Mouse (Mus musculus): ENCODE data around the gene Omd.
"Not testable (repeated sequence)": the region's sequence is repeated elsewhere in the genome, so short reads cannot be mapped to it uniquely, and the experiment has no call there.

Gene Omd

GRCm38 (mm10) chr13:49581541-49582530, at the start of gene Omd:
Gene Omd, plus strand, starts transcription at chr13:49582462.
- DNase-seq (ENCODE audit: low read depth, low spot score): no peak

- DNase-seq (ENCODE audit: low read depth, low spot score): no peak
Observed at GRCm38 (mm10) chr13:49536946-49537345, 45.3 kb upstream of the Omd start.

GRCm38 (mm10) chr13:49538693-49539092, 43.6 kb upstream of the Omd start:
- DNase-seq (ENCODE audit: low read depth, low spot score): no peak

DNA sequence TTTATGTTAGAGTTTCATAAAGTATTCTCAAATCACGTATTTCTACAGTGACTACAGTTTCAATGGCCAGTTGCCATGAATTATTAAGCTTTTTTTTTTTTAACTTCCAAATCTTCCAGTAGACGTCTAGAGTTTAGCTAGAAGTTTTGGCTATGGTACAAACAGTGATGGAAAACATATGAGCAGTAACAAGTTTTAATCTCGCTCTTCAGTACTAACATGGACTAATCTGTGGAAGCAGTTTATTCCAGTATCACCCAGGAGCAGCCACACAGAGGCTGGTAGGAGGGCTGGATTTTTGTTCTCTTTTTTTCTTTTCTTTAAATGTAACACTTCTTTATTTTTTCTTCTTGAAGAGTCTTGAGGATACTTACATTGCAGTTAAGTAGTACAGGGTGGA, 38.0 kb upstream of the Omd start, which contains the start of gene Aspn:
Aspn (plus strand) TSS at position 165 of the 400 bp plus-strand sequence.
- no peak for DNase-seq (ENCODE audit: low read depth, low spot score)

- no peak for DNase-seq (ENCODE audit: low read depth, low spot score)
Observed at GRCm38 (mm10) chr13:49545646-49546045, 36.6 kb upstream of the Omd start.

DNA sequence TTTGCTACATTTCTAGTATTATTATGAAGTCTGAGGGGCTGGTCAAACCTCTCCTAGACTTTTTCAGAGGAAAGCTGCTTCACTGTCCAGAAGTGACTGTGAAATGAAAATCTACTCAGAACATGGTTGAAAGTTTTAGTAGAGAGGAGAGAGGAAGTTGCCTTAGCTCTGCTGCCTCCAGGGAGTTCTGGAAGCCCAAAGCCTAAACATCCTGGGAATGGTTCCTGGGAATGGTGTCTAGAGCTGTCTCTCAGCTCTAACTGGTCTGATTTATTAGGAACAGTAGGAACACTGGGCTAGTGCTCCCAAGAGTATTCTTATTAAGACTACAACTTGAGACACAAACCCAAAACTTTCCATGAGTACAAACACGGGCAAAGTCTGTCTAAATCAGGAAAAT, 35.7 kb upstream of the Omd start:
- no peak for DNase-seq (ENCODE audit: low read depth, low spot score)

DNA sequence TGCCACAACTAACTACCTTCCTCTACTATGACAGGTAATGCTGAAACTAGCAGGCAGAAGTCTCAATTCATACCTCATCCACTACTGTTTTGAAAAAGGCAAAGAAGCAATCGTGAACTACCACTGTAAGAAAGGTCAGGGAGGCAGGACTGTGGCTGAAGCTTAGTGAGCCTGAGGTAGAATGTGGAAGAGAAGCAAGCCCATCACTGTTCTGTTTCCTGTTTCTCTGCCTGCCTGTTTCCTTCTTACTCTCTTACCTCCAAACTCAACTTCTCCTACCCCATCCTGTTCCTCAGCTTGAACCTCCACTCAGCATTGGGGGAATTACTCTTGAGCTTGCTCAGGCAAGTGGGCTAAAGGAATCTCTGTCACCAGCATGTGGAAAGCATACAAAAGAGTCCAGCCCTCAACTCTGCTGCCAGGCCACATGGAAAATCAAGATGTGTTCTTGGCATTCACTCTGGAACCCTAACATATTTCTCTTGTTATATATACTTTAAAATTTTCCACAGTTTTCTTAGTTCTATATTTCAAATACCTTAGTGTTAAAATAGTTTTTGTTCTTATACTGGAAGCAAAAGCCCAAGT, 34.6 kb upstream of the Omd start:
- DNase-seq (ENCODE audit: low read depth, low spot score): no peak

DNA sequence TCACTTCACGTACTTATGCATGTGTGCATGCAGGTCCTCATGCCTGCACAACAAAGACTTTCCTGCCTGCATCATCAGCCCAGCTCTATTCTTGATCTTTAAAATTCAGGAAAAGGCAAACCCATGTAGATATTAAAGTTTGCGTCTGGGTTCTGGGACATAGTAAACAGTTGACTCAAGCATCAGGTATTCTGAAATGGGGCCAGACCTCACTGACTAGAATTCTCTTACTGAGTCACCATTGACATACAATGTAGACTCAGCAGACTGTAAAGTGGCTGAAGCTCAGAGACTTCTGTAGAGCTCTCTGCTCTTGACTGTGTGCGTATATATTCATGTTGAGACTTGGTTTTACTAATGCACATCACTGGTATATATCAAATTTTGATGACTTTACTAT, 32.6 kb upstream of the Omd start:
- DNase-seq (ENCODE audit: low read depth, low spot score): no peak

- DNase-seq (ENCODE audit: low read depth, low spot score): no peak
Observed at GRCm38 (mm10) chr13:49554519-49554918, 27.7 kb upstream of the Omd start.

- DNase-seq (ENCODE audit: low read depth, low spot score): no peak
Observed at GRCm38 (mm10) chr13:49556203-49556602, 26.1 kb upstream of the Omd start.

DNA sequence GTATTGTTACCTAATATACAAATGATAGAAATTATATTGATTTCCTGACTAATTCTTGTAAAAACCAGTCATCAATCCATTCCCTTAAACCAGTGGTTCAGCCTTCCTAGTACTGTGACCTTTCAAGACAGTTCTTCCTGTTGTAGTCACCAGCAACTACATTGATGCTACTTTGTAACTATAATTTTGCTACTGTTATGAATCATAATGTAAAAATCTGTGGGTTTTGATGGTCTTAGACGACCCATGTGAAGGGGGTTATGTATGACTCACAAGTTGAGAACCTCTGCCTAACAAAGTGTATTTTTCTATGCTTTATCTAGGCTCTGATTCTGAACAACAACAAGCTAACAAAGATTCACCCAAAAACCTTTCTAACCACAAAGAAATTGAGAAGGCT, 25.3 kb upstream of the Omd start:
- DNase-seq (ENCODE audit: low read depth, low spot score): no peak

GRCm38 (mm10) chr13:49559185-49559584, 23.1 kb upstream of the Omd start:
- peak; percentile 11 for DNase-seq (ENCODE audit: low read depth, low spot score)

- DNase-seq (ENCODE audit: low read depth, low spot score): no peak
Observed at GRCm38 (mm10) chr13:49560886-49561285, 21.4 kb upstream of the Omd start.

DNA sequence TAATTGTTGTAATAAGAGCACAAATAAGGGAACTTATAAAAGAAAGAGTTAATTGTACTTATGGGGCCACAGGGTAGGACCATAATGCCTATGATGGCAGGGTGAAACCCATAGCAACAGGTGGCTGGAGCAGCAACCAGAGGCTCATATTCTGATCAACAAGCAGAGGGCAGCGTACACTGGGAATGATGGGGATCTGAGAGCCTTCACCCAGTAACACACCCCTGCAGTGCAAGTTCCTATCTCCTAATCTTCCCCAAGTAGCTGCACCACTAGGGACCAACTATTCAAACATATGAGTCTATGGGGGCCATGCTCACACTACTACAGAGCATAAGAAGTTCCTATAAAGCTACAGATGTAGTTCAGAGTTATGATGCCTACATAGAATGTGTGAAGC, 17.9 kb upstream of the Omd start:
- DNase-seq (ENCODE audit: low read depth, low spot score): no peak

GRCm38 (mm10) chr13:49570371-49570770, 11.9 kb upstream of the Omd start:
- no peak for DNase-seq (ENCODE audit: low read depth, low spot score)

DNA sequence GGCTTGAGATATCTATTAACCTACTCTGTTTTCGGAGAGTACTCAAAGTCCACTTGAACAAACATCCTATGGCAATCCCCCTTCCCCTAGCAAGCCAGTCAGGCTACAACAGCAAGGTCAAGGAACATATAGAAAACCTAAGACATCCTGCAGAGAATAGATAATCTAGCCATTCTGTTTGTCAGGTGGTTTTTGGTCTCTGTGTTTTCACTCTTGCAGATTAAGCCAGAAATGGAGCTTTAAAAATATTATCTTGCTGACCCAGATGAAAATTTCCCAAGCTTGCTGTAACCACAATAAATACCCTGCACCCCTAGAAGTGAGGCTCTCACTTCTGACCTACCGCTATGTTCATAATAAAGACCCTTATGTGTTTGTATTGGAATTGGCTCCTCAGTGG, 10.8 kb upstream of the Omd start:
- DNase-seq (ENCODE audit: low read depth, low spot score): no peak

- DNase-seq (ENCODE audit: low read depth, low spot score): no peak
Observed at GRCm38 (mm10) chr13:49583859-49584258, 1.6 kb downstream of the Omd start.

DNA sequence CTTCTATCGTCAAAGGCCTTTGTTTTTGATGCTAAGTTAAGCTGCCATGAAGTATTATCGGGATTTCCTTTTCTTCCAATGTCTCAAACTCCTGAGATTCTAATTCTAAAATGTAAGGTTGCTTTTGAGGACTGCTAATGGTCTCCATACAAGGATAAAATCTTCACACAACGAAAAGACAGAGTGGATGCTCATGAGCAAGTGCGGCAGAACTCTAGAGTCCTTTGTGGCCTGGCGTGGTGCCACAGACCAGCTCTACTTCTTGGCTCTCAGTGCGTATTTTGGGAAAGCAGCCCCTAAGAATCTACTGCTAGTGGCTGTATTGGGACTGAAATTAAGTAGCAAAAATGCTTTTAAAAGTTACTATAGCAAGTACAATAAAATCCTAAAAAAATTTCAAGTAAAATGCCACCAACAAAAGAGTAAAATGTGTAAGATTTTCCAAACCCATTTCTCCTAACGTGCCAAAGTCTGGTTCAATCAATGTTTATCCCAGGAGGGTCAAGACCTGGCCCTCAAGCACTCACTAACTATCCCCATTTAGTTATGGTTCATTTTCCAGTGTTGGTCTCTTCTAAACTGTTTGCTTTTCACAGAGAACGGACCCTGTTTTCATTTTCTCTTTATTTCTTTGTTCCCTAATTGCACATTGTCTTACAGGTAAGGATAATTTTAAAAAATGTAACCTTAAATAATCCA, 2.2 kb downstream of the Omd start:
- DNase-seq (ENCODE audit: low read depth, low spot score): no peak

GRCm38 (mm10) chr13:49586062-49586461, 3.8 kb downstream of the Omd start:
- DNase-seq (ENCODE audit: low read depth, low spot score): no peak

DNA sequence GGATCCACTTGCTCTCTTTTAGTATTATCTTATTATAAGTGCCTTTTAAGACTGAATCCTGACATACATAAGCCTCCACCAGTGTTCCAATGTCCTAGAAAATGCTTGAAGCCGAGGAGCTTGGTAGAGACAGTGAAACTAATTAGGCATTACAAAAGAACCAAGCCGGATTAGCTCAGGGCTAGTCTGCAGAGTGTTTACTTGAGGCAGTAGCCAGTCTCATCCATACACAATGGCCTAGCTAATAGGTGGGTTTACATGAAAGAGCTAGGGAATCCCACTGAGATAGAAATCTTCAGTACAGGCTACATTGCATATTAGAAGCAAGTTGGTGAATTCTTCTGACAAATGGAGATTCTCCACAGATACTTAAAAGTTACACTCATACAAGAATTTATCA, 20.3 kb downstream of the Omd start:
- DNase-seq (ENCODE audit: low read depth, low spot score): not testable (repeated sequence)

- no peak for DNase-seq (ENCODE audit: low read depth, low spot score)
Observed at GRCm38 (mm10) chr13:49603603-49604002, 21.3 kb downstream of the Omd start.

DNA sequence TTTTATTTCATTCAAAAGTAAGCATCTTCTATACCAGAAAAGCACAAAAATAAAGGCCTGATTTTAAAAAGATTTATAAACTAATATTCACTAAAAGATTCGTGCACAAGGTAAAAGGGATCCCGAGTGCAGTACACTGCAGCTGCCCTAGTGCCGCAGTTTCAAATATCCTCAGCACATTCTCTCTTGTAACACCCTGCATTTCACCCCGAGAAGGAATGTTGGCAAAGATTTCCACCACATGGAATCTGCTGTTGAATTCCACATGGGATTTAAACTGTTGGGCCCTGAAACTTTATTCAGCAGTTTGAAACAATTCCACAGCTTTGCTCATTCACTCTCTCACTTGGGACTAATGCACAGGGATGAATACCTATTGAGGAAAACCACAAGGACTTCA, 25.5 kb downstream of the Omd start, which contains the start of gene Ogn:
Ogn (plus strand) TSS at position 333 of the 400 bp plus-strand sequence.
- no peak for DNase-seq (ENCODE audit: low read depth, low spot score)
